Mouse (Mus musculus): ENCODE results near the gene Dbndd2.

GRCm38 (mm10) chr2:164456413-164456812 is 29.5 kb upstream of the Dbndd2 start:
- TF ChIP-seq CTCF (IDR thresholded peaks at IDR 0.05; ENCODE audit: low read depth) (no peak), EP300 (IDR thresholded peaks at IDR 0.05; ENCODE audit: low read depth) (no peak)

Measured in liver, embryonic 14.5 days (tissue).